Mouse (Mus musculus): ENCODE data around the gene Ms4a4a.

GRCm38 (mm10) chr19:11335932-11336331 is 39.4 kb upstream of the Ms4a4a start, which contains the start of gene Ms4a7:
- TF ChIP-seq POLR2A (IDR thresholded peaks at IDR 0.05; ENCODE audit: low read depth, low read length), result no peak
- no peak for TF ChIP-seq CTCF (IDR thresholded peaks at IDR 0.05; ENCODE audit: borderline replicate concordance, insufficient read depth, low read length)

All from embryonic fibroblast, embryonic 13.5 days (primary cell).